Mouse (Mus musculus): ENCODE data around the gene Zfp57. TPM values are rescaled to one million over a fixed set of nuclear protein-coding genes. Genes with fewer than 3 reads are reported as not detected.

Gene Zfp57
- total and polyA plus RNA-seq, 2 experiments from 2014 or later, result 148 to 208 TPM

DNA sequence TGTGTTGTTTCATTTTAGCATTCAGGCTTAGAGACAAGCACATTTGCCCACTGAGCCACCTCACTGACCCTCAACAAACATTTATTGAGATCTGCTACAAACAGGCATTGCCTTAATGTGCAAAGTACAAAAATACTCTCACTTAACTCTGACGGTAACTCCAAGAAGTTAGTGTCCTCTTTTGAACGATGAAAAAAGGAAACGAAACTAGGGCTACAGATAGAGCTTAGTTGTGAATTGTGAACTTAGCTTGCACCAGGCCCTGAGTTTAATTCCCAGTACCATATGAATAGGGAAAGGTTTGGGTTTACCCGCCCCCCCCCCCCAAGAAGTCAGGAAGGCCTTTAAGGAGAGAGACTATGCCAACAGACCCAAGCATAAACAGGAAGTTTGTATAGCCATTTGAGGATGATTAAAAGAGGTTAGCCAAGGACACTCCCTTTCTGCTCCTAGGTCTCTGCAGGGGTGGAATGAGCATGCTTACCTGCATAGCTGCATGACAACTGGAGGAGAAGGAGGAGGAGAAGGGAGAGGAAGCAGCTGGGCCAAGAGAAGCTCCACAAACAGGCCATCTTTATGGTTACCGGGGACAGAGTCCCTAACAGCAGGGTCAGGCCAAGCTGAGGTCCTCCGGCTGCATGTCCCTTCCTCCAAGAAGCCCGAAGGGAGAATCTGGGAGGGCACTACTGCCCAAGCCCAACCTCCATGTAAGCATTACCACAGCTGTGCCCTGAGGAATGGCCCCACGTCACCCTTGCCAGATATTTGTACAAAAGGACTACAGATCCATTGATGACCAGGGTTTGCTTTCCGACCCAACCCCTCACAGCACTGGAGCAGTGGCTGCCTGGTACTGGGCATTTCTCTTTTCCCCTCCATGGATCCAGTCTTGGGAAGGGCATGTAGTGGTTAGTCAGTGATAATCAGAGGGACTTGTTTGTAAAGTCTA, 21.9 kb downstream of the Zfp57 start, which contains the start of gene Mog:
Mog (minus strand) TSS at position 771 of the 949 bp plus-strand sequence.
- Histone ChIP-seq H3K4me2 (ENCODE audit: low read depth) (no peak within 1 kb of the TSS), H3K36me3 (ENCODE audit: insufficient read depth) (no peaks in the 10 kb centered on the region), H3K27me3 (ENCODE audit: insufficient read depth, low read length) (no peaks in the 10 kb centered on the region), H3K4me1 (ENCODE audit: insufficient read depth) (no peaks in the 10 kb centered on the region), H3K4me3 (ENCODE audit: low read depth, low read length) (no peak within 1 kb of the TSS), H3K9me3 (ENCODE audit: low read length) (no peaks in the 10 kb centered on the region), H3K27ac (ENCODE audit: low read depth, low read length) (no peak within 1 kb of the TSS), H3K9ac (no peak within 1 kb of the TSS)
- ATAC-seq (no peak), DNase-seq (no peak)
- TF ChIP-seq CTCF (IDR thresholded peaks at IDR 0.05; ENCODE audit: low read depth), result no peak
- 72% methylated on average over 9 of the region's 9 CpGs for WGBS

DNA sequence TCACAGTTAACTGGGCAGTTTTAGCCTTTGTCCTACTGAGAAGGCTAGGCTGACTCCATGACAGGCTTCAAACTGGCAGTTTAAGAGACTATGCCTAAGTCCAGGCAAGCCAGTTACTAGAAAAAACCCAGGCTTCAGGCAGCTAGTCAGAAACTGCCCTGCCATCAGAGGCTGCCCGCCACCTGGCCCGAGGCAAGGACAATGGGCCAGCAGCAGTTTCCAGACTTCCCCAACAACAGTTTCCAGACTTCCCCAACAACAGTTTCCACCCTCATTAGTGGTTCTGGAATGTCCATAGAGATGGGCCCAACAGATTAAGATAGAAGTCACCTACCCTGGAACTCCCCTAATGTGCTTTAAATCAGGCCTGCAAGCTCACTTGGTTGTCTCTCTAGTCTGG, 25.5 kb downstream of the Zfp57 start:
- no peak for TF ChIP-seq CTCF (IDR thresholded peaks at IDR 0.05; ENCODE audit: low read depth)
- no peaks in the 10 kb centered on the region for H3K36me3 ChIP-seq (ENCODE audit: insufficient read depth)
- no peak overlapping the region for H3K27ac ChIP-seq (ENCODE audit: low read depth, low read length)
- DNase-seq (no peak), ATAC-seq (no peak)
- no peaks in the 10 kb centered on the region for H3K27me3 ChIP-seq (ENCODE audit: insufficient read depth, low read length)
- 65% methylated on average over 2 of the region's 2 CpGs for WGBS
- no peaks in the 10 kb centered on the region; the same call in 1 of the 2 replicates for H3K4me1 ChIP-seq (ENCODE audit: insufficient read depth)
- no peaks in the 10 kb centered on the region for H3K9me3 ChIP-seq (ENCODE audit: low read length)
- H3K4me2 ChIP-seq (ENCODE audit: low read depth), result no peak overlapping the region
- no peak overlapping the region for H3K4me3 ChIP-seq (ENCODE audit: low read depth, low read length)
- H3K9ac ChIP-seq, result no peak overlapping the region

DNA sequence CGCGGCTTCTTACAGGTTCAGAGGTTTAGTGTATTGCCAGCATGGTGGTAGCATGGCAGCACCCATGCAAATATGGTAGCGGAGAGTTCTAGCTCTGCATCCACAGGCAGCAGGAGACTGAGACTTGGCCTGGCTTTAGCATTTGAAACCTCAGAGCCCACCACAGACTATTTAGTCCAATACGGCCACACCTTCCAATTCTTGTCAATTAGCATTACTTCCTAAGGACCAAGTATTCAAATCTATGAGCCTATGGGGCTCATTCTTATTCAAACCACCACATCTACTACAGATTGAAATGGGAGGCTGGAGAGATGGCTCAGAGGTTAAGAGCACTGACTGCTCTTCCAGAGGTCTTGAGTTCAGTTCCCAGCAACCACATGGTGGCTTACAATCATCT, 26.5 kb downstream of the Zfp57 start:
- no peak overlapping the region for H3K9ac ChIP-seq
- no peaks in the 10 kb centered on the region for H3K36me3 ChIP-seq (ENCODE audit: insufficient read depth)
- no peaks in the 10 kb centered on the region for H3K27me3 ChIP-seq (ENCODE audit: insufficient read depth, low read length)
- H3K4me3 ChIP-seq (ENCODE audit: low read depth, low read length), result no peak overlapping the region
- no peak for TF ChIP-seq CTCF (IDR thresholded peaks at IDR 0.05; ENCODE audit: low read depth)
- peak overlapping the region; percentile 96; the same call in 1 of the 2 replicates for H3K27ac ChIP-seq (ENCODE audit: low read depth, low read length)
- H3K9me3 ChIP-seq (ENCODE audit: low read length), result no peaks in the 10 kb centered on the region
- no peaks in the 10 kb centered on the region; the same call in 1 of the 2 replicates for H3K4me1 ChIP-seq (ENCODE audit: insufficient read depth)
- DNase-seq (no peak), ATAC-seq (no peak)
- WGBS, result 94% methylated on average over 4 of the region's 4 CpGs
- H3K4me2 ChIP-seq (ENCODE audit: low read depth), result no peak overlapping the region

DNA sequence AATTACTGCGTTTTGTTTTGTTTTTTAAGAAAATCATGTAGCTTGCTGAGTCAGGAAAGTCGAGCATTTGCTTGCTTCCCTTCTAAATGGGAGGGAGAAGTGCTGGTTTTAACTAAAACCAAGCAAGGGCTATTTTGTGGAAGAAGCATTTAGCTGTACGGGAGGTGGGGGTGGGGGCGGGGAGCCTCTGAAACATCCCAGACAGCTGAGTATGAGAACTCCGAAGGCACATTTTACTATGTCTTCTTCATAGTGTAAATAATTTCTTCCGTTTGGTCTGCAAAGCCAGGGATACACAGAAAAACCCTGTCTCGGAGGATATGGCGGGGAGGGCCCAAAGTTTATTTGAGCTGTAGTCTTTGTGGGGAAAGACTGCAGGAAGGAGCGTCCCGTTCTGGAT, 27.2 kb downstream of the Zfp57 start:
- DNase-seq (no peak), ATAC-seq (peak; percentile 21)
- Histone ChIP-seq H3K9me3 (ENCODE audit: low read length) (no peaks in the 10 kb centered on the region), H3K9ac (peak overlapping the region; percentile 65), H3K4me3 (ENCODE audit: low read depth, low read length) (peak overlapping the region; percentile 38), H3K4me1 (ENCODE audit: insufficient read depth) (no peaks in the 10 kb centered on the region; the same call in 1 of the 2 replicates), H3K27me3 (ENCODE audit: insufficient read depth, low read length) (no peaks in the 10 kb centered on the region), H3K36me3 (ENCODE audit: insufficient read depth) (no peaks in the 10 kb centered on the region), H3K4me2 (ENCODE audit: low read depth) (peak overlapping the region; percentile 46), H3K27ac (ENCODE audit: low read depth, low read length) (peak overlapping the region; percentile 96)
- no peak for TF ChIP-seq CTCF (IDR thresholded peaks at IDR 0.05; ENCODE audit: low read depth)
- under 1% methylated on average over 10 of the region's 10 CpGs for WGBS

DNA sequence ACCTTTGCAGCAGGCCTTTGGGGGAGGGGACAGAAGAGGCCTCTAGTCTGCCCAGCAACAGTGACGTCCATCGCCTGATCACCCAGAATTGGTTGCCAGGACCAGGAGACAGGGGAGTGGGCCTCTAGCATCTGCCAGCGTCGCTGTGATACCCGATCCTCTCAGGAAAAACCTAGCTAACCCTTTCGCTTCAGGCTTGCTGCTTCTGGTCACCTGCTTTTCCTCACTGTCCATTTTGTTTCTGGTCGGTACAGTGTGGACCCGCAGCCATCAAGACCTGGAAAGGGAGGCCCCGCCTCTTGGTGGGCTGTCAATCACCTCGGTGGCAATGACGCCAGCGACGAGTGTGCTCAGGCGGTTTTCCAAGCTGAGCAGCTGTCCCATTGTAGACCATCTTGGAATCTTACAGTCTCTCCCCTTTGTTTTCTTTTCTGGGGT, 27.7 kb downstream of the Zfp57 start:
- Histone ChIP-seq H3K36me3 (ENCODE audit: insufficient read depth) (no peaks in the 10 kb centered on the region), H3K27me3 (ENCODE audit: insufficient read depth, low read length) (no peaks in the 10 kb centered on the region), H3K9ac (peak overlapping the region; percentile 65), H3K9me3 (ENCODE audit: low read length) (no peaks in the 10 kb centered on the region), H3K4me1 (ENCODE audit: insufficient read depth) (no peaks in the 10 kb centered on the region; the same call in 1 of the 2 replicates), H3K4me2 (ENCODE audit: low read depth) (peak overlapping the region; percentile 46), H3K4me3 (ENCODE audit: low read depth, low read length) (peak overlapping the region; percentile 38), H3K27ac (ENCODE audit: low read depth, low read length) (peak overlapping the region; percentile 96)
- DNase-seq, result peak; percentile 98
- peak; percentile 98 for ATAC-seq
- under 1% methylated on average over 14 of the region's 14 CpGs for WGBS
- no peak for TF ChIP-seq CTCF (IDR thresholded peaks at IDR 0.05; ENCODE audit: low read depth)

DNA sequence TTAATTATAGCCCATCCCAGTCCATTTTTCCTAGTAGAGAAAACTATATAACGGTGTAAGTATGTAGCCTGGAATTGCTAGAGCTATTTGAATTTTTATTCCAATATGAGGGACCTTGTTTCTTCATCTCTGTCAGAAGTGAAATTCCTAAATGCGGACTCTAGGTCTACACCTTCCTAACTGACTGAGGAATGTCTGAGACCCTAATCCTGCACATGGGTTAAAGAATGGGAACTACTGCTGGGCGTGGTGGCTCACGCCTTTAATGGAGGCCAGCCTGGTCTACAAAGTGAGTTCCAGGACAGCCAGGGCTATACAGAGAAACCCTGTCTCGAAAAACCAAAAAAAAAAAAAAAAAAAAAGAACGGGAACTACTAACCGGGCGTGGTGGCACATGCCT, 28.2 kb downstream of the Zfp57 start:
- Histone ChIP-seq H3K4me2 (ENCODE audit: low read depth) (peak overlapping the region; percentile 46), H3K27ac (ENCODE audit: low read depth, low read length) (peak overlapping the region; percentile 96), H3K9ac (peak overlapping the region; percentile 65), H3K9me3 (ENCODE audit: low read length) (no peaks in the 10 kb centered on the region), H3K4me3 (ENCODE audit: low read depth, low read length) (peak overlapping the region; percentile 38), H3K4me1 (ENCODE audit: insufficient read depth) (no peaks in the 10 kb centered on the region; the same call in 1 of the 2 replicates), H3K36me3 (ENCODE audit: insufficient read depth) (no peaks in the 10 kb centered on the region), H3K27me3 (ENCODE audit: insufficient read depth, low read length) (no peaks in the 10 kb centered on the region)
- ATAC-seq, result peak; percentile 1
- 50% methylated on average over 8 of the region's 8 CpGs for WGBS
- DNase-seq, result no peak
- no peak for TF ChIP-seq CTCF (IDR thresholded peaks at IDR 0.05; ENCODE audit: low read depth)
